Mouse (Mus musculus) liver, postnatal 0 days (tissue): ENCODE measurements around the gene Rab34. TPM values are rescaled to one million over a fixed set of nuclear protein-coding genes. Genes with fewer than 3 reads are reported as not detected.

ENCODE experiments used
- ATAC-seq: fragments of 200-750 bp; cut with Nextera tagmentation; 2 replicates; pipeline ENCODE4 v1.8.0; 2017; ENCODE audit warnings: mild to moderate bottlenecking, moderate library complexity
- DNase-seq: peaks from one replicate; pipeline ENCODE4 v3.0.0-alpha.2; 2016
- H3K27ac ChIP-seq: fragments of 300-500 bp; sonication (generic); 2 replicates; pipeline ENCODE4 v1.5.1; 2014; ENCODE audit warnings: antibody characterized with exemption, moderate library complexity, mild to moderate bottlenecking, low read depth
- H3K27me3 ChIP-seq: fragments of 300-500 bp; sonication (generic); 2 replicates; pipeline ENCODE4 v1.6.1; 2014; ENCODE audit warnings: low read length, control low read depth, mixed read lengths; ENCODE audit not compliant: insufficient read depth
- H3K36me3 ChIP-seq: fragments of 300-500 bp; sonication (generic); replicated peaks from 2 replicates; pipeline ENCODE4 v1.6.1; 2014; ENCODE audit warnings: mild to moderate bottlenecking, control low read depth, low read length, moderate library complexity, mixed read lengths; ENCODE audit not compliant: insufficient read depth
- H3K4me1 ChIP-seq: fragments of 300-500 bp; sonication (generic); 2 replicates; pipeline ENCODE4 v1.6.1; 2014; ENCODE audit warnings: antibody characterized with exemption, mild to moderate bottlenecking, control low read depth; ENCODE audit not compliant: insufficient read depth
- H3K4me2 ChIP-seq: fragments of 300-500 bp; sonication (generic); 2 replicates; pipeline ENCODE4 v1.6.1; 2014; ENCODE audit warnings: low read depth, mild to moderate bottlenecking, low read length, moderate library complexity, mixed read lengths
- H3K4me3 ChIP-seq: fragments of 300-500 bp; sonication (generic); 2 replicates; pipeline ENCODE4 v1.5.1; 2014; ENCODE audit warnings: low read depth, low read length
- H3K9ac ChIP-seq: fragments of 300-500 bp; sonication (generic); replicated peaks from 2 replicates; pipeline ENCODE4 v1.6.1; 2014; ENCODE audit warnings: mild to moderate bottlenecking, moderate library complexity
- H3K9me3 ChIP-seq: fragments of 300-500 bp; sonication (generic); 2 replicates; pipeline ENCODE4 v1.6.1; 2016; ENCODE audit warnings: mild to moderate bottlenecking, control low read depth, low read length, mixed read lengths
- CTCF ChIP-seq: sonication (generic); IDR thresholded peaks from 2 replicates; pipeline ENCODE4 v1.5.1; 2016; ENCODE audit warnings: antibody characterized with exemption, low read depth
- EP300 ChIP-seq: IDR thresholded peaks from 2 replicates; pipeline ENCODE4 v1.6.1; 2016; ENCODE audit warnings: antibody characterized with exemption, low read depth, mild to moderate bottlenecking
- WGBS: fragments of 180-500 bp; shearing (Covaris S2); extraction: QIAGEN DNeasy Blood & Tissue Kit; methylation state at CpG from one replicate; pipeline ENCODE4 v1.1.7; 2014; ENCODE audit not compliant: insufficient replicate concordance; 5-methylcytosine and 5-hydroxymethylcytosine counted together
- polyA plus RNA-seq: library from polyadenylated mRNA; unstranded; fragments of >200 nt; fragmentation: Nextera tagmentation; extraction: Ambion mirVana; gene quantifications from 2 replicates; pipeline ENCODE4 v1.2.1, GENCODE M21; 2015

Rab34 gene
- polyA plus RNA-seq, 1 experiment from 2014 or later: 28.9 TPM

GRCm38 (mm10) chr11:78205361-78206206 is 17.4 kb downstream of the Rab34 start:
- no peaks in the 10 kb centered on the region for H3K9me3 ChIP-seq
- no peak for DNase-seq
- peaks cover 51% of the 10 kb centered on the region for H3K36me3 ChIP-seq
- no peak overlapping the region for H3K27ac ChIP-seq
- 84% methylated on average over 13 of the region's 13 CpGs for WGBS
- no peak overlapping the region for H3K9ac ChIP-seq
- TF ChIP-seq EP300 (no peak), CTCF (no peak)
- no peak overlapping the region for H3K4me3 ChIP-seq
- no peak overlapping the region for H3K4me2 ChIP-seq
- H3K27me3 ChIP-seq: no peaks in the 10 kb centered on the region
- 0 out of 2 replicates have a peak, but pooled peaks cover 3% of the 10 kb centered on the region for H3K4me1 ChIP-seq
- no peak for ATAC-seq

- Histone ChIP-seq H3K4me3 (no peak overlapping the region), H3K4me2 (no peak overlapping the region), H3K4me1 (0 out of 2 replicates have a peak, but pooled peaks cover 3% of the 10 kb centered on the region), H3K9ac (no peak overlapping the region), H3K27ac (no peak overlapping the region), H3K27me3 (no peaks in the 10 kb centered on the region), H3K36me3 (peaks cover 66% of the 10 kb centered on the region), H3K9me3 (no peaks in the 10 kb centered on the region)
- ATAC-seq (no peak), DNase-seq (no peak)
- TF ChIP-seq CTCF (no peak), EP300 (no peak)
- WGBS: 95% methylated on average over 7 of the region's 7 CpGs
Measured at GRCm38 (mm10) chr11:78207190-78207589, 19.0 kb downstream of the Rab34 start.

- 84% methylated on average over 6 of the region's 6 CpGs for WGBS
- no peak overlapping the region for H3K4me2 ChIP-seq
- no peak overlapping the region for H3K4me3 ChIP-seq
- ATAC-seq (no peak), DNase-seq (no peak)
- no peaks in the 10 kb centered on the region for H3K4me1 ChIP-seq
- H3K9me3 ChIP-seq: no peaks in the 10 kb centered on the region
- peaks cover 88% of the 10 kb centered on the region for H3K36me3 ChIP-seq
- TF ChIP-seq CTCF (no peak), EP300 (no peak)
- H3K27me3 ChIP-seq: no peaks in the 10 kb centered on the region
- no peak overlapping the region for H3K9ac ChIP-seq
- no peak overlapping the region for H3K27ac ChIP-seq
Measured at GRCm38 (mm10) chr11:78209886-78210285, 21.7 kb downstream of the Rab34 start.

- no peak overlapping the region for H3K4me2 ChIP-seq
- H3K27me3 ChIP-seq: no peaks in the 10 kb centered on the region
- no peak overlapping the region for H3K27ac ChIP-seq
- no peak for DNase-seq
- WGBS: 71% methylated on average over 7 of the region's 7 CpGs
- no peak overlapping the region for H3K9ac ChIP-seq
- no peaks in the 10 kb centered on the region for H3K9me3 ChIP-seq
- no peak overlapping the region for H3K4me3 ChIP-seq
- TF ChIP-seq EP300 (no peak), CTCF (no peak)
- no peak for ATAC-seq
- H3K36me3 ChIP-seq: peaks cover 87% of the 10 kb centered on the region
- H3K4me1 ChIP-seq: no peaks in the 10 kb centered on the region
Measured at GRCm38 (mm10) chr11:78210615-78211014, 22.4 kb downstream of the Rab34 start.

- WGBS: 91% methylated on average over 5 of the region's 5 CpGs
- Histone ChIP-seq H3K4me1 (no peaks in the 10 kb centered on the region), H3K4me2 (no peak overlapping the region), H3K36me3 (peaks cover 88% of the 10 kb centered on the region), H3K27ac (no peak overlapping the region), H3K9ac (no peak overlapping the region), H3K9me3 (no peaks in the 10 kb centered on the region), H3K27me3 (no peaks in the 10 kb centered on the region), H3K4me3 (no peak overlapping the region)
- DNase-seq (no peak), ATAC-seq (no peak)
- TF ChIP-seq CTCF: no peak
- no peak for TF ChIP-seq EP300
Measured at GRCm38 (mm10) chr11:78211513-78211912, 23.3 kb downstream of the Rab34 start.

- H3K4me2 ChIP-seq: no peak overlapping the region
- H3K36me3 ChIP-seq: peaks cover 87% of the 10 kb centered on the region
- WGBS: 61% methylated on average over 14 of the region's 14 CpGs
- no peaks in the 10 kb centered on the region for H3K4me1 ChIP-seq
- peak overlapping the region; percentile 63 for H3K27ac ChIP-seq
- no peak overlapping the region for H3K9ac ChIP-seq
- DNase-seq (peak; percentile 55), ATAC-seq (peak; percentile 56)
- H3K27me3 ChIP-seq: no peaks in the 10 kb centered on the region
- H3K9me3 ChIP-seq: no peaks in the 10 kb centered on the region
- no peak for TF ChIP-seq CTCF
- no peak for TF ChIP-seq EP300
- H3K4me3 ChIP-seq: no peak overlapping the region
Measured at GRCm38 (mm10) chr11:78213086-78213817, 25.0 kb downstream of the Rab34 start.
